Mouse (Mus musculus) embryonic facial prominence, embryonic 14.5 days (tissue): Measurements from ENCODE around the gene Pigl. TPM values are rescaled to one million over a fixed set of nuclear protein-coding genes. Genes with fewer than 3 reads are reported as not detected.

Experiments
- ATAC-seq: fragments of 200-750 bp; cut with Nextera tagmentation; 2 replicates; pipeline ENCODE4 v1.8.0; 2017; ENCODE audit warnings: low read depth, moderate number of reproducible peaks, moderate TSS enrichment
- DNase-seq: peaks from one replicate; pipeline ENCODE4 v3.0.0-alpha.2; 2015; ENCODE audit warnings: low spot score
- H3K27ac ChIP-seq: fragments of 300-500 bp; sonication (generic); replicated peaks from 2 replicates; pipeline ENCODE4 v1.5.1; 2014; ENCODE audit warnings: low read depth, mild to moderate bottlenecking, low read length, moderate library complexity
- H3K27me3 ChIP-seq: fragments of 300-500 bp; sonication (generic); replicated peaks from 2 replicates; pipeline ENCODE4 v1.6.1; 2014; ENCODE audit warnings: low read length; ENCODE audit not compliant: control insufficient read depth, insufficient read depth
- H3K36me3 ChIP-seq: fragments of 300-500 bp; sonication (generic); 2 replicates; pipeline ENCODE4 v1.6.1; 2014; ENCODE audit warnings: low read length, mixed read lengths; ENCODE audit not compliant: control insufficient read depth, insufficient read depth
- H3K4me1 ChIP-seq: fragments of 300-500 bp; sonication (generic); 2 replicates; pipeline ENCODE4 v1.6.1; 2014; ENCODE audit warnings: antibody characterized with exemption, low read length; ENCODE audit not compliant: control insufficient read depth, insufficient read depth
- H3K4me2 ChIP-seq: fragments of 300-500 bp; sonication (generic); 2 replicates; pipeline ENCODE4 v1.6.1; 2014; ENCODE audit warnings: low read depth, mild to moderate bottlenecking, low read length, moderate library complexity, mixed read lengths
- H3K4me3 ChIP-seq: fragments of 300-500 bp; sonication (generic); 2 replicates; pipeline ENCODE4 v1.5.1; 2014; ENCODE audit warnings: low read depth, mild to moderate bottlenecking, low read length
- H3K9ac ChIP-seq: fragments of 300-500 bp; sonication (generic); 2 replicates; pipeline ENCODE4 v1.6.1; 2014; ENCODE audit warnings: low read depth, mild to moderate bottlenecking, low read length, moderate library complexity, mixed read lengths
- H3K9me3 ChIP-seq: fragments of 300-500 bp; sonication (generic); 2 replicates; pipeline ENCODE4 v1.6.1; 2016; ENCODE audit warnings: low read length; ENCODE audit not compliant: control insufficient read depth
- WGBS: fragments of 180-500 bp; shearing (Covaris S2); extraction: QIAGEN DNeasy Blood & Tissue Kit; methylation state at CpG from one replicate; pipeline ENCODE4 v1.1.7; 2014; 5-methylcytosine and 5-hydroxymethylcytosine counted together
- polyA plus RNA-seq: library from polyadenylated mRNA; unstranded; fragments of >200 nt; fragmentation: Nextera tagmentation; extraction: Ambion mirVana; gene quantifications from 2 replicates; pipeline ENCODE4 v1.2.1, GENCODE M21; 2014

Gene Pigl
- polyA plus RNA-seq, 1 experiment from 2014 or later = 6.6 TPM

DNA sequence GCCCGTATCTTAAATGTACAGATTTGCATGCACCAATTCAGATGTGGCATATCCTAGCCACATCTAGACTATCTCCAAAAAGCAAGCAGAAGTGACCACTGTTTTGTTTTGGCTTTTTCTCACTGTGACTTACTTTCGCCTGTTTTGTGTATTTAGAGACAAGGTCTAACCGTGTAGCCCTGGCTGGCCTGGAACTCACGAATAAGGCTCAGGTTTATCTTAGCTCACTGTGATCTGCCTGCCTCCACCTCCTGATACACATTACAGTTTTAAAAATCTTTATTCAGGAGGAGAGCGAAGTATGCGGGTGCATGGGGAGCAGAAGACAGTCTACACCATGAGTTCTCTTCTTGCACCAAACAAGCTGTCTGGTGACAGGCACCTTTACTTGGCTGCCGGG is 81.9 kb downstream of the Pigl start:
- H3K4me2 ChIP-seq = no peak overlapping the region
- ATAC-seq = no peak
- WGBS = 77% methylated on average over 7 of the region's 7 CpGs

DNA sequence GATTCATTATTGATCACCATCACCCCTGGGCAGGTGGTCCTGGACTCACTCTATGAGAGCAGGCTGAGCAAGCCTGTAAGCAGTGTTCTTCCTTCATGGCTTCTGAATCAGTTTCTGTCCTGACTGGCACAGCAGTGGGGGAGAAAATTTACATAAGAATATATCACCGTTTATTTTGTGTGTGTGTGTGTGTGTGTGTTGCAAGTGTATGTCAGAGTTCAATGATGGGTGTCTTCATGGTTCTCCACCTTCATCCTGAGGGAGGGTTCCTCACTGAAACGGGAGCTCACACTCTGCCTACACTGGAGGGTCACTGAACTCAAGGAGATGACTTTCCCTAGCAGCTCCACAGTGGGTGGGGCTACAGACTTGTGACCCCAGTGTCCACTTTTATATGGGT is 82.7 kb downstream of the Pigl start:
- no peak overlapping the region for H3K9ac ChIP-seq
- H3K9me3 ChIP-seq = no peaks in the 10 kb centered on the region
- no peak overlapping the region for H3K27ac ChIP-seq
- ATAC-seq (no peak), DNase-seq (no peak)
- H3K4me1 ChIP-seq = no peaks in the 10 kb centered on the region
- no peak overlapping the region for H3K4me2 ChIP-seq
- no peak overlapping the region for H3K4me3 ChIP-seq
- peaks cover 10% of the 10 kb centered on the region; the same call in 1 of the 2 replicates for H3K27me3 ChIP-seq
- 74% methylated on average over 2 of the region's 2 CpGs for WGBS
- H3K36me3 ChIP-seq = no peaks in the 10 kb centered on the region

More for the DNA sequence above, 81.9 kb downstream of the Pigl start:
- no peaks in the 10 kb centered on the region for H3K4me1 ChIP-seq
- no peak overlapping the region for H3K9ac ChIP-seq
- peaks cover 10% of the 10 kb centered on the region; the same call in 1 of the 2 replicates for H3K27me3 ChIP-seq
- no peak overlapping the region for H3K4me3 ChIP-seq
- no peak overlapping the region for H3K27ac ChIP-seq
- no peaks in the 10 kb centered on the region for H3K9me3 ChIP-seq
- H3K36me3 ChIP-seq = no peaks in the 10 kb centered on the region
- no peak for DNase-seq

DNA sequence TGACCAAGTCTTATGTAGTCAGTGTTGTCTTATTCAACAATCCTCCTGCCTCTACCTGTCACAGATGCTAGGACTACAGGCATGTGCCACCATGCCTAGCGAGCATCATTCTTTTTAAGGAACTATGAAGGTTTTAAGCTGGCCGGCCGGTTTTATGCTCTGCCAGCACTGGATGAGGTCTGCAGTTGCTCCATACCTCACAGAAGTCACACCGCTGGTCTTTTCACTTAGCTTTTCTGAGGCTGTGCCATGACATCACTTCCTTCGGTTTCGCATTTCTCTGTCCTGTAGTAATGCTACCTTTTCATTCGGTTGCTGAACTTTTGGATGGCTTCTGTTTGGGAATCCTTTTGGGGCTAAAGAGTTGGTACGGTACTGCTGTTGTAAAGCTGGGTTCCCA is 83.3 kb downstream of the Pigl start:
- ATAC-seq (no peak), DNase-seq (no peak)
- Histone ChIP-seq H3K27ac (no peak overlapping the region), H3K9me3 (no peaks in the 10 kb centered on the region), H3K27me3 (peaks cover 10% of the 10 kb centered on the region; the same call in 1 of the 2 replicates), H3K4me3 (no peak overlapping the region), H3K4me1 (no peaks in the 10 kb centered on the region), H3K36me3 (no peaks in the 10 kb centered on the region), H3K4me2 (no peak overlapping the region), H3K9ac (no peak overlapping the region)
- 71% methylated on average over 8 of the region's 8 CpGs for WGBS

- no peak for ATAC-seq
- H3K4me1 ChIP-seq = no peaks in the 10 kb centered on the region
- H3K4me2 ChIP-seq = no peak overlapping the region
- WGBS = 87% methylated on average over 3 of the region's 3 CpGs
- no peak overlapping the region for H3K9ac ChIP-seq
- no peak overlapping the region for H3K27ac ChIP-seq
- no peaks in the 10 kb centered on the region for H3K9me3 ChIP-seq
- H3K4me3 ChIP-seq = no peak overlapping the region
- no peak for DNase-seq
- peaks cover 10% of the 10 kb centered on the region; the same call in 1 of the 2 replicates for H3K27me3 ChIP-seq
- no peaks in the 10 kb centered on the region for H3K36me3 ChIP-seq
These were observed 85.7 kb downstream of the Pigl start for GRCm38 (mm10) chr11:62543991-62544390.

DNA sequence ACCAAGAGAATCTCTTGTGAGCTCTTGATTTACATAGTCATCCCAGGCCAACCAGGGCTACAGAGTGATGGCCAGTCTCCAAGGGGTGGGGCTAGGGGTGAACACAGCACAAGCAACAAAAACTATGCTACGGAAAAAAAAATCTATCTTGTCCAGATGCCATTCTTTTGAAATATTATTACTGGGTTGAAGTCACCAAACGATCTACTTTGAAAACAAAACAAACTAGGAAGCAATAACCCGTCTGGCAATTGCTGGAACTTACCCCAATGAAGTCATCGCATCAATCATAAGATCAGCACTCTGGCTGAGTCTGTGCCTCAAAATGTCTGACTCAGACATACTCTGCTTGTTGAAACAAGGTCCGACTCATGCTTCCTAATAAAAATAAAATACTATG is 91.5 kb downstream of the Pigl start:
- Histone ChIP-seq H3K4me3 (peak overlapping the region; percentile 76), H3K4me1 (peaks cover 18% of the 10 kb centered on the region), H3K9ac (peak overlapping the region; percentile 97), H3K27me3 (no peaks in the 10 kb centered on the region), H3K27ac (peak overlapping the region; percentile 99), H3K36me3 (peaks cover 20% of the 10 kb centered on the region), H3K9me3 (no peaks in the 10 kb centered on the region), H3K4me2 (peak overlapping the region; percentile 86)
- ATAC-seq (no peak), DNase-seq (peak; percentile 81)
- 13% methylated on average over 5 of the region's 5 CpGs for WGBS

GRCm38 (mm10) chr11:62550227-62550685 is 92.0 kb downstream of the Pigl start:
- DNase-seq (peak; percentile 90), ATAC-seq (peak; percentile 11; the same call in 1 of the 2 replicates)
- WGBS = under 1% methylated on average over 11 of the region's 11 CpGs
- Histone ChIP-seq H3K9me3 (no peaks in the 10 kb centered on the region), H3K4me3 (peak overlapping the region; percentile 76), H3K36me3 (peaks cover 24% of the 10 kb centered on the region), H3K9ac (peak overlapping the region; percentile 97), H3K4me1 (peaks cover 18% of the 10 kb centered on the region), H3K27me3 (no peaks in the 10 kb centered on the region), H3K4me2 (peak overlapping the region; percentile 86), H3K27ac (peak overlapping the region; percentile 99)

GRCm38 (mm10) chr11:62550727-62551225 is 92.5 kb downstream of the Pigl start, which contains the start of gene Ubb:
Gene Ubb, plus strand, starts transcription at chr11:62551171.
- H3K36me3 ChIP-seq = peaks cover 28% of the 10 kb centered on the region
- under 1% methylated on average over 39 of the region's 40 CpGs for WGBS
- ATAC-seq = peak; percentile 97

GRCm38 (mm10) chr11:62551226-62552119 is 93.2 kb downstream of the Pigl start:
- ATAC-seq = peak; percentile 88
- peaks cover 28% of the 10 kb centered on the region for H3K36me3 ChIP-seq
- DNase-seq = peak; percentile 95
- peaks cover 18% of the 10 kb centered on the region for H3K4me1 ChIP-seq
- H3K4me2 ChIP-seq = peak overlapping the region; percentile 86
- peak overlapping the region; percentile 97 for H3K9ac ChIP-seq
- H3K27ac ChIP-seq = peak overlapping the region; percentile 99
- WGBS = under 1% methylated on average over 57 of the region's 58 CpGs
- H3K4me3 ChIP-seq = peak overlapping the region; percentile 76
- no peaks in the 10 kb centered on the region for H3K27me3 ChIP-seq
- no peaks in the 10 kb centered on the region for H3K9me3 ChIP-seq

More at GRCm38 (mm10) chr11:62550727-62551225, 92.5 kb downstream of the Pigl start, which contains the start of gene Ubb:
- Histone ChIP-seq H3K27me3 (no peaks in the 10 kb centered on the region), H3K4me2 (peak within 1 kb of the TSS; percentile 86), H3K9me3 (no peaks in the 10 kb centered on the region), H3K4me3 (peak within 1 kb of the TSS; percentile 76), H3K4me1 (peaks cover 18% of the 10 kb centered on the region), H3K9ac (peak within 1 kb of the TSS; percentile 97), H3K27ac (peak within 1 kb of the TSS; percentile 99)
- DNase-seq = peak; percentile 100
